Mouse (Mus musculus) lung, postnatal 14 days (tissue): ENCODE measurements at regions not wholly inside any gene's neighbourhood (a gene's known extent, or its start where the extent isn't known, plus 50 kb on each side); places are given as distances from the start of the nearest gene placed in this dataset.

Experiments
- DNase-seq: peaks from one replicate; pipeline ENCODE4 v3.0.0; 2021

DNA sequence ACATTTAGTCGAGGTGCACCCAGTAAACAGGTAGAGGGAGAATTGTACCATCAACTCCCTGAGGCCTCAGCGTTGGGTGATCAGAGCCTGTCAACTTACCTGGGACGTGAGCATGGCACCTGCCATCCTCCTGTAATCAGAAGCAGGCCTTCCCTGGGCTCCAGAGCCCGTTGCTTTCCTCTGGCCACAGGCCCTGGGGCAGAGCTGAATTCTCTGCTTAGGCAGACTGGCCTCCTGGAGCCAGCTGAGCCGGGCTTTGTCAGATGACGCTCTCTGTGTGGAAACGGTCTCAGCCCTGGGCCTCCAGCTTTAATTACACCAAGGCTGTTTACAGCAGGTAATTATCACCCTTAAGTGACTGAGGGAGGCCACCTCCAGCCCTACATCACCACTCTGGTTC lies 92.6 kb upstream of the Pmepa1 start:
- DNase-seq: no peak

DNA sequence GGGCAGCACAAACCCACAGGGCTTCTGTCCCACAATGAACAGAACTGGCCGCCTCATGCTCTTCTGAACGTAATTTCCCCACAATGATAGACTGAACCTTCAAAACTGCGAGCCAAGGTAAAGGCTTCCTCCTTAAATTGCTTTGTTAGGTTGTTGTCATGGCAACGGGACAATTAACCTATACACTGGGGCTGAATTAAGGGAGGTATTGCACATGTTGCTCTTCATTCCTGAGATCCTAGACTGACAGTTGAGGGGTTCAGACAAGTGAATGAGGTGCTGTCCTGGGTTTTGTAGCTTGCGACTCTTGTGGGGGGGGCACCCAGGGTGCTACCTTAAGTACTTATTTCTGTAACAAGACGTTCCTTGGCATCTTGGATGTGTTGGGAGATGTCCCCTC lies 100.6 kb upstream of the Pmepa1 start:
- no peak for DNase-seq

DNA sequence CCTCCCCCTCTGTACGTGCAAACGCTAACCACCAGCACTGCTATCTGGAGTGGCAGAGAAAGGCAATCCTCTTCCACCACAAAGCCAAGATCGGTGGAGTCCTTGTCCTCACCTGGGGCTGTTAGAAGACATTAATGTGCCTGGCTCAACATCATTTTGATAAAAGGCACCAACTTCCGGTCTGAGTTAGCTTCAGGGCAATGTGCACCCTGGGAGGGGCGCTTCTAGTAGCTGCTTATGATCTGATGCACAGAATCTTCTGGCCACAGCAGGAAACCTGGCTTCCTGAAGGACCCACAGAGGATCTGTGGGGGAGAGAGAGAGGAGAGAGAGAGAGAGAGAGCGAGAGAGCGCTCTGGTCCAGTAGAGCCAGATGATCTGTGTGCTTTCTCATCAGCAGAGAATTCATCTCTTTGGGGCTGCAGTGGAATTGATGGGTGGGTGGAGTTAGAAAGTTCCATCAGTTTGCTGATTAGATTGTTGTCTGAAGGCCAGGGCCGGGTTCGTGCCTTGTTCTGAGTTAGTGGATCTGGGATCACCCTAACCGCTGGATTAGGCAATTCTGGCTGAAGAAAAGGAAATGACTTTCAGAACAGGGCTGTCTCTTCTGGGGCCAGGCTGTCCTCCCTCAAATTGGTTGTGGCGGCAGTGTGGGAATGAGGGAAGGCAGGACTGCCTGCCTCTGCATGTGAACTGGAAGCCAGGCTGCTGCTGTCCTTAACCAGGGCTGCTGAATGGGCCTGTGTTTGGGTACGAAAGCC lies 101.3 kb upstream of the Pmepa1 start:
- DNase-seq: peak; percentile 23

DNA sequence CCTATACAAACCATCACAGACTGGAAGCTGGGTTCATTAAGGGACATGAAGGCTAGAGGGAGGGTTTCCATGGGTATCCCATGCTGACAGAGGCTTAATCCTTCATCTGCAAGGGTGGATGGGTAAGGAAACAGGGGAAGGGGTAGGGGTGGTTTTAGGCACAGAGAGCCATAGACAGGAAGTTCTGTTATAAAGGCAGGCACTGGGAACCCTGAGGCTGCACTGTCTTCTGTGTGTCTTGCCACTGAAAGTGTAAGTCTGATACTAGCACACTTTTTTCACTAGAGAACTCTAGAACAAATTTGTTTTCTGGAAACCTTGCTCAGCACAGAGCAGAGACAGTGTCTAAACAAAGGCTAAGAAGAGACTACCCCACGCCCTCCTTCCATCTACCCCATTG lies 103.4 kb upstream of the Pmepa1 start:
- DNase-seq: no peak

DNA sequence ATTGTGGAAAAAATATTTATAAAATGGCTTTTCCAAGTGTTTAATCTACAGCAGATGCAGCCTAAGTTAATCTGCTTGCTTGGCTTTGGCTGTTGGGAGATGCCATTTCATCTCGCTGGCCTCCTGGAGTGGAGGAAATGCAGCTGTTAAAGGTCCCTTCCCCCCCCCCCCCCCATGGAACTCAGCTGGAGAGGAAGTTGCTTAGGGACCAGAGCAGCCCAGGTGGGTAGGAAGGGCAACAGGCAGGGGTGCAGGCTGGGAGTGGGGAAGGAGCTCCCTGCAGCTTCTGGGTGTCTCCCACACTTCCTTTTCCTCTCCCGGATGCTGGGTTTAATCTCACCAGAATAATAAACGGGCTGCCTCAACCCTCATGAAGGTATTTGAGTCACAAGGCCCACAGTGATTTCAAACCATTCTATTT lies 104.0 kb upstream of the Pmepa1 start:
- DNase-seq: no peak

DNA sequence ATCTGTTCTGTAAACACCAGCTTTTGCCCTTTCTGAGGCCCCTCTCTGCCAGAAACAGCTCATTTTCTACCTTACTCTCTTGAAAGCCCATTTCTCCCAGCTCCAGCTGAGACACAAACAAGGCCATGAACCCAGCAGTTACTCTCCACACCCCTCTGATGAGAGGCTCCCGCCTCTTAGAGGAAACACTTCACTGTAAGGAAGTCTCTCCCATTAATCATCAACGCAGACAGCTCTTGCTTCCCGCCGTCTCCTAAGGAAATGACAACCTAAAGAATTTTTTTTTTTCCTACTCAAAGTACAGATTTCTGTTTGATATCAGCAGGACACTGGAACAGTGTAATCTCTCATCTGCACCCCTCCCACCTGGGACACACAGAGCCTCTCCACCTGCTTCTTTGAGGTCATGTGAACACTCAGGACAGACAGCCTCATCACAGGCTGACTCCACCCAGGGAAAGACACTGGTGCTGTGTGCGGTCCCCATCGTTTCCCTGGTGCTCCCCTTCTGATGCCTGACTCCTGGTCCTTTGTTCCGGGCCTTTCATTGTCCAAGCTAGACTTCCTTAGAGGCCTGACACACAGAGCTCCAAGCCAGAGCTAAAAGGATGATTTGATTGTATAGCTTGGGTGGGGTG lies 106.0 kb upstream of the Pmepa1 start:
- no peak for DNase-seq

DNA sequence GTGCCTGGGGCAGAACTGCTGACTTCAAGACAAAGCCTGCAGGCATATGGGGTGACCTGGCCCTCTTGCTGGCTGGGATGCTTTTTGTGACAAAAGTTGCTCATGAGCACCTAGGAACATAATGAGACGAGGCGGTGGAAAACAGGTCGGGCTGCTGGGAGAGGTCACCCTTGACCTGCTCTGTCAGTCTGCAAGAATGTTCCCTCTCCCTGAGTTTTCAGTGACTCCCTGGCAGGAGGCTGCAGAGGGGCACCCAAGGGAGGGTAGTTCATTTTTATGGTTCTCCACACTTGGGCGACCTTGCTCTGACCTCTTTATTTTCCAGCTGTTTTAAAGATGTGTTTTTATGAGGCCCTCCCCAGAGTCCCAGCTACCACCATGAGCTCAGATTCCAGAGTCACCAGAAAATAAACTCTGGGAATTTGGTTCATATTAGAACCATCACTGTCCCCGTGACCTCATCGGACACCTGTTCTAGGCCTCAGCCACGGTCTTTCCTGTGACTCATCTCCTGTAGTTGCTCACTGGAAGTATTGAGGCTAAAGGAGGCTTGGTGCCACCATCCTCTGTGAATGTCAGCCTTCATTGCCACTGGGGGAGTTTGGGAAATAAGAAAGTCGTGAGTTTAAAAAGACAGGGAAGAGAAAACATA lies 108.7 kb upstream of the Pmepa1 start:
- DNase-seq: no peak

DNA sequence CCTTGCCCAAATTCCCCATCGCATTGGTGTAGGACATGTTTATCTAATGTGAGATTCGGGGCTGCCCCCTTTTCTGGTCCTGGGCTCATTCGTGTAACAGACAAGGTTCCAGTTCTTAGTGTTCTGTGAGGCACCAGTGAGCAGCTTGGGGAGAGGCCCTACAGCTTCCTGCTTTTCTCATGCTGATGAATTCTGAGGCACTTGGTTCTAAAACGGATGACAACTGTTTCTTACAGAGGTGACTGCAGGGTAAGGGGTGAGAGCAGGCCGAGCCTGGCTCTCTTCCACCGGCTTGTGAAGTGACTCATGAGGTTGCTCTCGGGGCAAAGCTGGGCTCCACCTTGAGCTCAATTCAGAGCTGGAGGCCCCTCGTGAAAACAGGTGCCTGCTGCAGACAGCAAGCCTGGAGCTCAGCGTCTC lies 109.4 kb upstream of the Pmepa1 start:
- DNase-seq: no peak

DNA sequence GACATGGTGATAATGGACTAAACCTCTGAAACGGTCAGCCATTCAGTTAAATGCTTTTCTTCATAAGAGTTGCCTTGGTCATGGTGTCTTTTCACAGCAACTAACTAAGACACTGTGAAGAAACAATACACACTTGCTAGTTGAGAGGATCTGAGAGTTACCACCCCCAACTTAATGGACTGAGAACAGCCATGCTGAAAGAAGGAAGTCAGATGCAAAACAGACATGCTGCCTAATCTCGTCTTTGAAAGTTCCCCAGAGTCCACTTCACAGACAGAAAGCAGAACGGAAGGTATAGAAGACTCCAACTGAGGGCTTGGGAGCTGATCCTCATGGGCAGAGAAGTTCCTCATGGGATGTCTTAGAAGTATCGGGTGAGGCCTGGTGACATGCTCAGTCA lies 111.8 kb upstream of the Pmepa1 start:
- DNase-seq: no peak

DNA sequence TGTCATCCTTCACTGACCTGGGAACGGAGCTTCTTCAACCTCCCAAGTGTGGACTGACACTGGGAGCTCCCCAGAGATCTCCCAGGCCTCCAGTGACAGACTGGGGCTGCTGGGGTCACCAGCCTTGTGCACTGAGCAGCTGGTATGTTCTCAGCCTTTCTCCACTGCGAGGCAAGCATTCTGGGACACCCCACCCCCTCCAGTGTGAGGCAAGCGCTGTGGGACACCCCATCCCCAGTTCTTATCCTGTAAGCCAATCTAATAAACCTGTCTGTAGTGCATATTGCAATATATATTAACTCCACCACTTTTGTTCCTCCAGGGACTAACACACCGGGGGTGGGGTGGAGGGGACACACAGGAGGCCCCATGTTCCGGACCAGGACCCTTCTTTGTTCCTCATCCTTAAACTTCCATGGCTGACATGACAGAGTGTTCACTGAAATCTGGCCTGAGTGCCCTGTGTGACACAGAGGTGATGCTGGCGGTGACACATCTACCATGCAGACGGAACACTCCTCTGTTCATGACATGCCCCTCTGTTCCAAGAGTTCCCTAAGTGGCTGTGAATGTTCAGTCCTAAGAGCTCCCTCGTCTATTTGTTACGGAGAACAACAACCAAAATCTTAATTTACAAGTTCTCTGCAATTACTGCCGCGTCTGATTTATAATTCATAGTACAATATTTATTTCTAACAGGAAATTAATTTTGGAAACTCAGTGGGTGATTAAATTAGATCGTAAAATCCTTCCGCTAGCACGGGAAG lies 116.4 kb upstream of the Pmepa1 start:
- DNase-seq: no peak

DNA sequence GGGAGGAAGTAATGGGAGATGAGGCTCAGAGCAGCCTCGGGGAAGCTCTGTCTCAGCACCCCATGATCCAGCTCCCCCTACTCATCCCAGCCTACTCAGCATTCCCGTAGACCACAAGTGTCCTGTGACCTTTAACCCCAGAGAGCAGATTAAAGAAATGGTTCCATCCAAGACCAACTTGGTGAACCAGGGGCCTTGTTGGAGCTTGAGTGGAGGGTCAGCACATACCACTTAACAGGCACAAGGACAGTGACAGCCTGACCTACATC lies 116.9 kb upstream of the Pmepa1 start:
- no peak for DNase-seq

DNA sequence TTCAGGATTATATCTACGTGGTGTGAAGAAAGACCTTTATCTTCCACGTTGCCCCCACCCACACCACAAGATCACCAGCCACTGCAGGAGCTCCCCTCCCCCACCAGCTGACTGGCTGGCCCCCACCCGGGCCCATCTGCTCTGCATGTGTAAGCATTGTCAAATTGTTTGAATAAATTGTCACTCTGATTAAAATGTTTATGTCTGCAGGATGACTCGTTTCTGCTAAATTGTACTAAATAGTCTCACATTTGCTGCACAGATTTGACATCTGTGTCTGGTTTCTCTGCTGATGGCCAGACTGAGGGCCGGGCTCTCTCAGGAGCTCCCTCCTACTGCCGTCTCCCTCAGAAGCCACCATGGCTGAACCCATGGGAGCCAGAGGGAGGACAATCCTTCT lies 119.2 kb upstream of the Pmepa1 start:
- DNase-seq: no peak

DNA sequence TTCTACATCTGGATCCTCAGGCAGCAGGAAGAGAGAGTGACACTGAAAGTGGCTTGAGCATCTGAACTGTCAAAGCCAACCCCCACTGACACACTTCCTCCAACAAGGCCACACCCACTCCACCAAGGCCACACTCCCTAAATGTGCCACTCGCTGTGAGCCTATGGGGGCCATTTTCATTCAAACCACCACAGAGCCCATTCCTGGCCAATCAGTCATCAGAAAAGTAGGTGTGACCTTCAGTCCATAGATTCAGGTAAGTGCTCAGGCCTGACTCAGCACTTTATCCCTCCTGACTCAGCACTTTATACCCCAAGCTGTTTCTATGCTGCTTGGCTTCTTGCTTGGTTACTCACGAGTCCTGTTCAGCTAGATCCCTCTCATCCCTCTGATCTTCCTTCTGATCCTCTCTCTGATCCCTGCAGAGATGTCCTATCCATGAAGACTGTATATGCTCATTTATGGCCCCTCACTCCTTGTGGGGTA lies 121.6 kb upstream of the Pmepa1 start:
- no peak for DNase-seq

DNA sequence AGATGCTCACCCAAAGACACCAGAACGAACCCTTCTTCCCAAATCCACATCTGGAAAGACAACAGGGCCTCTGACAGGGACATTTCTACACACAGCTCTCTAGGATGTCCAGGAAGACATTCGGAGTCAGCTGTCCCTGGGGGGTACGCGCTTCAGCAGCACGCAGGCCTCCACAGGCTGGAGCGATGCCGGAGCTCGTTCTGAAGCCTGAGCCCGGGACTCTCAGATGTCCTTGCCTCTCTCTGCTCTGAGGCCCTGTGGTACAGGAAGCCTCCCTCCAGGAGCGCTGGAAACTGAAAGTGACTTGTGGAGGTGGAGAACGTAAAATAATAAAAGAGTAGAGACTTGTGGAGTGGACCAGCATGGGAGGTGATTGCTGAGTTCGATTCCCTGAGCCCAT lies 116.8 kb upstream of the 1700021F07Rik start:
- no peak for DNase-seq

DNA sequence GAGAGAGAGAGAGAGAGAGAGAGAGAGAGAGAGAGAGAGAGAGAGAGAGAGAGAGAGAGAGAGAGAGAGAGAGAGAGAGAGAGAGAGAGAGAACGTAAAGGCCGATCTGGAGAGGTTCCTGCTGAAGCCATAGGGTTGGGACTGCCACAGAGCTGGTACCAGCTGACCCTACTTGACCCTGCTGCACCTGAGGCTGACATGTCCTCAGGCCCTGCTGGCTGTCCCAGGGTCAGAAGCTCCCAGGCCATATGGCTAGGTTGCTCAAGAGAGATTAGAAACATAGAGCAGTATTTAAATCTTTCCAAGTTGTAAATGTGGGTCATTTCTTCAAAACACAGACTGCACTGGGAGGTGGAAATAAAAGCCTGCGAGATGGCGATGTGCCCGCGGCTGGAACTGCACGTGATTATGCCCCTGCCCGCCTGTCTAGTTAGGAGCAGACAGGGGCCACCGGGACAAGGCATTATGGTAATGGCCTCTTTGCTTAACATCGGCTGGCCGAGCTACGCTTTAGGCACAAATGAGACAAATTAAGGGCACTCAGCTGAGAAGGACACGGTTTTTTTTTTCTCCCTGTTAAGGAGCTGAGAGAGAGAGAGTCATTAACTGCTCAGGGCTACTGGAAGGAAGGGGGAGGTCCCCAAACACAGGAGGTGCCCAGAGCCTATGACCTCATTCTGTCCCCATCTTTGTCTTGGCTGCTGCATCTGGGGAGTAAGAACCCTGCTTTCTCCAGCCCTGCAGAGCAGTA lies 115.9 kb upstream of the 1700021F07Rik start:
- no peak for DNase-seq

DNA sequence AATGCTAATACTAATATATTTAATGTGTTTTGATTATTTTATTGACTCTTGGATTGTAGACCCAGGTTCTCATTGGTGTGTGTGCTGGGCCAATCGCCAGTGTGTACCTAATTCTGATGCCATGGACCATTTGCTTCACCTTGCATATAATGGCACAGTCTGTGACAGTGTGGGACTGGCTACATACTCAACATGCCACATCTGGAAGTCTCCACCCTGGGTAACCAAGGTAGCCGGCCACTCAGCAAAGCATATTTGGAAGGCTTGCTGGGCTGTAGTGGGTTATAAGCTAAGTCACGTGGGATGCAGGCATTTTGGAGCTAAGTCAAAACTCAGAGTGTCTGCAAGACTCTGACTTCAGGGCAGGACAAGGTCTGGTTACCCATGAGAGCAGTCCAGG lies 115.3 kb upstream of the 1700021F07Rik start:
- DNase-seq: no peak

DNA sequence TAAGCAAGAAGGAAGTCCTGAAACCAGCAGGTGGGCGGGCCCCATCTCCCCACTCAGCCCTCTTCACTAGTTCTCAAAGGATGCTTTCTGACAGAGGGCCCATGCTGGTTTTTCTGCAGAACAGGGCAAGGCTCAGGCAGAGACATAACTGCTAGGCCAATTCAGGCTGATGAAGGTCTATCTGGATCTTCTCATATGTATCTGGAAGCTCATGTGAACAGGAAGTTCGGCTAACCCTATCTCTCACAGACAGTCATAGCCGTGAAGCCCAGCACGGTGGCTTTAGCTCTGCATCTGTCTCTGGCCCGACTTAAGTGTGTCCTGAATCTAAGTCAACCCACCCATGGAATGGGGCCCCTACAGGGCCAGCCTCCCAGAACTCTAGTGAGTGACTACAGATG lies 113.7 kb upstream of the 1700021F07Rik start:
- DNase-seq: no peak

DNA sequence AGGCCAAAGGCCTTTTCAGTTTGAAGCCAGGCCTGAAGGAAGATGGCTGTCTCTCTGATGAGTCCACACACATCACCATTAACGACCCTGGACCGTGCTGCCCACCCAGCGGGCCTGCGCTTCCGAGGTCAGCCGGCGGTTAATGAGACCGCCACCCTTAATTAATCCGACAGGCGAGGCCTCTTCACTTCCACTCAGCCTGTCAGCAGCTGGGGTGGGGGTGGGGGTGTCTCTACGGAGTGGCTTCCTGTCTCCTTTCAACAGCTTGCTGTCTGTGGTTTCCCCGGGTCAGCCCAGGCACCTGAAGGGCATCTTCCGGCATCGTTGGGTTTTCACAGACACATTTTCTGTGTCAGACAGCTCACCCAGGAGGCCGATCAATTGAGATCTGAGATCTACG lies 113.0 kb upstream of the 1700021F07Rik start:
- DNase-seq: no peak

DNA sequence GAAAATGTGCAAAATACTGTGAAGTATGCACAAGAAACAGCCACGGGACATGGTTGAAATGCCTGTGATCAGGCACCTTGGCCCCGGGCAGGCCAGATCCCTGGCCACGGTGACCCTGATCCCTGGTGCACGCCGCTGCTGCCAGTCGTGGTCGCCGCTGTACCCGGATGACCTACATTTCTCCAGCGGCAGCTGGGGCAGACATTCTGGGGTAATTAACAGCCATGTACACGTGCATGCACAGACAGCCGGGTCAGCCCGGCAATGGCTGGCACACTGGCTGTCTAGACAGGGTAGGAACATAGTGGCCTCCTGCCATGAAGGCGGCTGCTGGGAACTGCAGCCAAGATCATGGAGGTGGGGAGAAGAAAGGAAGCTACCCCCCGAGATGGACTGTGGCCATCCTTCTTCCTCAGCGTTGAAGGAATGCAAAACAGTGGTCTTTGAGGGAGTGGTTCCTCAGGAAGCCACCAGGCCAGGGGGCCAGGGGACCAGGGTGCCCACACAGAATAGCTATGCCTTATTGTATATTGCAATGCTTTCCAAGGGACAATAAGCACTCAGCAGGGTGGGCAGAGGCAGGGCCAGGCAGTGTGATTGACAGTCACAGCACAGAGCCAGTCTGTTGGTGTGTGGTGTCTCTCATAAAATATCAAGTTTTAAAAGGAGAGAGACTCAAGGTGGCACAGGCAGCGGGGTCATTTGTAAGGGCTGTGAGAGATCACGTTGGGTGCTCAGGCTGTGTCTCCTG lies 108.3 kb upstream of the 1700021F07Rik start:
- DNase-seq: peak; percentile 62

DNA sequence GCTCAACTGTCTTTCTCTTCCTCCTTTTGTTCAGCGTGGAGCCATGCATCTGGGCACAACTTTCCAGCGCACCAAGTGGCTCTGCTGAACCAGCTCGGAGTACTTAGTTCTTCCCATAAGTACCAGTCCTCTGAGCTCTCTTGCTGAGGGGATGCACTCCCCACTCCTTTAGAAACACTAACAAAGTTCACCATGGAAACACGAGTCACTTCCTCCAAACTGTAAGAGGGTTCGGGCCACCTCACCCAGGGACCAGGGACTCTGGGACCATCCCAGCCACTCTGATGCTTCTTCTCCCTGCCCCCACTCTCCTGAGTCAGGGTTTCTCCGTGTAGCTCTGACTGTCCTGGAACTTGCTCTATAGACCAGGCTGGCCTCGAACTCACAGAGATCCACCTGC lies 107.0 kb upstream of the 1700021F07Rik start:
- no peak for DNase-seq

DNA sequence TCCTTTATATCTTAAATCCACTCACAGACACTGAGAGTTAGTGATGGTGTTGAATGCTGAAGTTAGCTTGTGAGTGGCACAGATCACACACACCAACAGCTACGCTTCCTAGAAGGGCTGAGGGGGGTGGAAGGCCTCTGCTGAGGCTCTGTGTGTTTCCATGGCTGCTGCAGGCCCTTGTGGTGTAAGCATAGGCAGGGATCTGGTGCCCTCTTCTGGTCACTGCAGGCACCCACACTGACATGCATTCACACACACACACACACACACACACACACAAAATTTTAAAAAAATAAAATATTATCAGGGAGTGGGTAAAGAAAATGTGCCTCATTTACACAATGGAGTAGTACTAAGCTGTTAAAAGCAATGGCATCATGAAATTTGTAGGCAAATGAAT lies 105.5 kb upstream of the 1700021F07Rik start:
- no peak for DNase-seq

DNA sequence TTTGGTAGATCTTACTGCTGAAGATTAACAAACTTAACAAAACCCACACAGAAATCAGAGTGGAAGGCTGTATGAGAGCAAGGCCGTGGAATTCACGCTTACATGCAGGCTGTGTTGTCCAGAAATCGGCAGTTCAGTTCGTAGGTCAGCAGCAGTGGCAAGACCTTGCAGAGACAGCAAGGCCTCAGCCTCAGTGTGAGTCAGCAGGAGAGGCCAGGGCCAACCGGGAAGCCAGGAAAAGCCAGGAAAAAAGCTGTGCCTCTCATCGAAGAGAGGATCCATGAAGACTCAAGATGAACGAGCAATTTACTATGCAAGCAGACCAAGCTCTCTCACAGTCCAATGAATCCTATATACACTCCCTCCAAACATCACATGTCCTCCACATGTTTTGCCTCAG lies 103.4 kb upstream of the 1700021F07Rik start:
- no peak for DNase-seq
